Mouse (Mus musculus) kidney, embryonic 15.5 days (tissue): ENCODE data around the gene Dusp10. TPM values are rescaled to one million over a fixed set of nuclear protein-coding genes. Genes with fewer than 3 reads are reported as not detected.

Experiments used
- ATAC-seq: fragments of 200-750 bp; cut with Nextera tagmentation; replicated peaks from 2 replicates; pipeline ENCODE4 v1.8.0; 2017; ENCODE audit warnings: moderate TSS enrichment; ENCODE audit not compliant: low FRiP score
- H3K27ac ChIP-seq: fragments of 300-500 bp; sonication (generic); 2 replicates; pipeline ENCODE4 v1.5.1; 2015; ENCODE audit warnings: mild to moderate bottlenecking, inconsistent platforms
- H3K27me3 ChIP-seq: fragments of 300-500 bp; sonication (generic); 2 replicates; pipeline ENCODE4 v1.6.1; 2015; ENCODE audit warnings: inconsistent platforms
- H3K36me3 ChIP-seq: fragments of 300-500 bp; sonication (generic); 2 replicates; pipeline ENCODE4 v1.6.1; 2015; ENCODE audit warnings: inconsistent platforms
- H3K4me1 ChIP-seq: fragments of 300-500 bp; sonication (generic); 2 replicates; pipeline ENCODE4 v1.6.1; 2015; ENCODE audit warnings: inconsistent platforms
- H3K4me2 ChIP-seq: fragments of 300-500 bp; sonication (generic); 2 replicates; pipeline ENCODE4 v1.6.1; 2015; ENCODE audit warnings: moderate library complexity, mild to moderate bottlenecking, inconsistent platforms
- H3K4me3 ChIP-seq: fragments of 300-500 bp; sonication (generic); replicated peaks from 2 replicates; pipeline ENCODE4 v1.5.1; 2015; ENCODE audit warnings: mild to moderate bottlenecking, inconsistent platforms
- H3K9ac ChIP-seq: fragments of 300-500 bp; sonication (generic); 2 replicates; pipeline ENCODE4 v1.6.1; 2015; ENCODE audit warnings: mild to moderate bottlenecking, inconsistent platforms
- H3K9me3 ChIP-seq: fragments of 300-500 bp; sonication (generic); replicated peaks from 2 replicates; pipeline ENCODE4 v1.6.1; 2016; ENCODE audit warnings: inconsistent platforms
- WGBS: fragments of 180-500 bp; shearing (Covaris S2); methylation state at CpG from one replicate; pipeline ENCODE4 v1.1.7; 2015; ENCODE audit warnings: mixed read lengths; 5-methylcytosine and 5-hydroxymethylcytosine counted together
- polyA plus RNA-seq: library from polyadenylated mRNA; unstranded; fragments of >200 nt; fragmentation: Nextera tagmentation; extraction: Ambion mirVana; gene quantifications from 2 replicates; pipeline ENCODE4 v1.2.1, GENCODE M21; 2015

Dusp10 gene
- polyA plus RNA-seq, 1 experiment from 2014 or later, result 5.8 TPM

- Histone ChIP-seq H3K4me1 (peaks cover 18% of the 10 kb centered on the region), H3K36me3 (no peaks in the 10 kb centered on the region), H3K9ac (peak overlapping the region; percentile 78), H3K4me3 (peak overlapping the region; percentile 74), H3K27me3 (peaks cover 12% of the 10 kb centered on the region; the same call in 1 of the 2 replicates), H3K27ac (peak overlapping the region; percentile 96), H3K4me2 (peak overlapping the region; percentile 93), H3K9me3 (no peaks in the 10 kb centered on the region)
- peak; percentile 85 for ATAC-seq
- 0% methylated on average over 49 of the region's 63 CpGs for WGBS
Observed at GRCm38 (mm10) chr1:184033390-184034010, 20.4 kb downstream of the Dusp10 start.

- Histone ChIP-seq H3K4me2 (peak within 1 kb of the TSS; percentile 93), H3K9me3 (no peaks in the 10 kb centered on the region), H3K4me3 (peak within 1 kb of the TSS; percentile 74), H3K27me3 (peaks cover 12% of the 10 kb centered on the region; the same call in 1 of the 2 replicates), H3K9ac (peak within 1 kb of the TSS; percentile 78), H3K27ac (peak within 1 kb of the TSS; percentile 96), H3K36me3 (no peaks in the 10 kb centered on the region), H3K4me1 (peaks cover 18% of the 10 kb centered on the region)
- peak; percentile 99 for ATAC-seq
- under 1% methylated on average over 38 of the region's 38 CpGs for WGBS
Observed at GRCm38 (mm10) chr1:184034011-184034557, 21.0 kb downstream of the Dusp10 start, which contains the start of gene 1700056E22Rik. 1700056E22Rik (minus strand) TSS chr1:184034301.

- Histone ChIP-seq H3K36me3 (no peaks in the 10 kb centered on the region), H3K4me1 (peaks cover 19% of the 10 kb centered on the region), H3K9ac (peak overlapping the region; percentile 52), H3K4me3 (peak overlapping the region; percentile 74), H3K9me3 (no peaks in the 10 kb centered on the region), H3K27ac (peak overlapping the region; percentile 38; the same call in 1 of the 2 replicates), H3K27me3 (peaks cover 12% of the 10 kb centered on the region; the same call in 1 of the 2 replicates), H3K4me2 (peak overlapping the region; percentile 93)
- under 1% methylated on average over 12 of the region's 12 CpGs for WGBS
- ATAC-seq, result no peak
Observed at GRCm38 (mm10) chr1:184034741-184035181, 21.7 kb downstream of the Dusp10 start.

- ATAC-seq, result no peak
- Histone ChIP-seq H3K27me3 (peaks cover 12% of the 10 kb centered on the region; the same call in 1 of the 2 replicates), H3K36me3 (no peaks in the 10 kb centered on the region), H3K27ac (no peak overlapping the region), H3K4me1 (peaks cover 20% of the 10 kb centered on the region), H3K9me3 (no peaks in the 10 kb centered on the region), H3K4me2 (peak overlapping the region; percentile 93), H3K4me3 (peak overlapping the region; percentile 74), H3K9ac (0 out of 2 replicates have a peak overlapping the region, but pooled peaks have one; percentile 23)
- WGBS, result 6% methylated on average over 12 of the region's 12 CpGs
Observed at GRCm38 (mm10) chr1:184035346-184035903, 22.3 kb downstream of the Dusp10 start.

GRCm38 (mm10) chr1:184037802-184038201 lies 24.7 kb downstream of the Dusp10 start:
- H3K4me3 ChIP-seq, result no peak overlapping the region
- no peaks in the 10 kb centered on the region for H3K9me3 ChIP-seq
- no peak overlapping the region for H3K4me2 ChIP-seq
- H3K4me1 ChIP-seq, result peaks cover 26% of the 10 kb centered on the region
- no peak for ATAC-seq
- no peak overlapping the region for H3K27ac ChIP-seq
- no peak overlapping the region for H3K9ac ChIP-seq
- H3K36me3 ChIP-seq, result no peaks in the 10 kb centered on the region
- 85% methylated on average over 4 of the region's 4 CpGs for WGBS
- 0 out of 2 replicates have a peak, but pooled peaks cover 5% of the 10 kb centered on the region for H3K27me3 ChIP-seq

- WGBS, result 92% methylated on average over 10 of the region's 10 CpGs
Observed at GRCm38 (mm10) chr1:184039301-184039700, 26.2 kb downstream of the Dusp10 start.

GRCm38 (mm10) chr1:184040181-184040580 lies 27.1 kb downstream of the Dusp10 start:
- Histone ChIP-seq H3K4me2 (no peak overlapping the region), H3K9me3 (no peaks in the 10 kb centered on the region), H3K27me3 (0 out of 2 replicates have a peak, but pooled peaks cover 5% of the 10 kb centered on the region), H3K9ac (no peak overlapping the region), H3K4me1 (peaks cover 22% of the 10 kb centered on the region), H3K27ac (no peak overlapping the region), H3K36me3 (no peaks in the 10 kb centered on the region), H3K4me3 (no peak overlapping the region)
- 45% methylated on average over 11 of the region's 11 CpGs for WGBS
- peak; percentile 47 for ATAC-seq

More at GRCm38 (mm10) chr1:184039301-184039700, 26.2 kb downstream of the Dusp10 start:
- Histone ChIP-seq H3K4me3 (no peak overlapping the region), H3K27ac (no peak overlapping the region), H3K9ac (no peak overlapping the region), H3K9me3 (no peaks in the 10 kb centered on the region), H3K36me3 (no peaks in the 10 kb centered on the region), H3K4me2 (no peak overlapping the region), H3K4me1 (peaks cover 27% of the 10 kb centered on the region), H3K27me3 (0 out of 2 replicates have a peak, but pooled peaks cover 5% of the 10 kb centered on the region)
- no peak for ATAC-seq

GRCm38 (mm10) chr1:184040906-184041305 lies 27.8 kb downstream of the Dusp10 start:
- no peak for ATAC-seq
- H3K27me3 ChIP-seq, result 0 out of 2 replicates have a peak, but pooled peaks cover 5% of the 10 kb centered on the region
- no peak overlapping the region for H3K4me3 ChIP-seq
- H3K36me3 ChIP-seq, result no peaks in the 10 kb centered on the region
- H3K9ac ChIP-seq, result no peak overlapping the region
- no peak overlapping the region for H3K27ac ChIP-seq
- 85% methylated on average over 1 of the region's 1 CpGs for WGBS
- no peak overlapping the region for H3K4me2 ChIP-seq
- H3K9me3 ChIP-seq, result no peaks in the 10 kb centered on the region
- H3K4me1 ChIP-seq, result peaks cover 17% of the 10 kb centered on the region

GRCm38 (mm10) chr1:184041778-184042573 lies 28.9 kb downstream of the Dusp10 start:
- WGBS, result 58% methylated on average over 9 of the region's 9 CpGs
- Histone ChIP-seq H3K27ac (no peak overlapping the region), H3K27me3 (no peaks in the 10 kb centered on the region), H3K4me3 (no peak overlapping the region), H3K9ac (no peak overlapping the region), H3K4me1 (peaks cover 21% of the 10 kb centered on the region), H3K9me3 (no peaks in the 10 kb centered on the region), H3K36me3 (no peaks in the 10 kb centered on the region), H3K4me2 (no peak overlapping the region)
- no peak for ATAC-seq

- H3K9ac ChIP-seq, result no peak overlapping the region
- H3K27ac ChIP-seq, result no peak overlapping the region
- H3K4me3 ChIP-seq, result no peak overlapping the region
- peaks cover 21% of the 10 kb centered on the region for H3K4me1 ChIP-seq
- 88% methylated on average over 9 of the region's 9 CpGs for WGBS
- ATAC-seq, result no peak
- H3K27me3 ChIP-seq, result no peaks in the 10 kb centered on the region
- no peak overlapping the region for H3K4me2 ChIP-seq
- H3K36me3 ChIP-seq, result no peaks in the 10 kb centered on the region
- H3K9me3 ChIP-seq, result no peaks in the 10 kb centered on the region
Observed at GRCm38 (mm10) chr1:184042745-184043144, 29.6 kb downstream of the Dusp10 start.

GRCm38 (mm10) chr1:184043391-184043790 lies 30.3 kb downstream of the Dusp10 start:
- no peak for ATAC-seq
- H3K27ac ChIP-seq, result no peak overlapping the region
- H3K4me3 ChIP-seq, result no peak overlapping the region
- H3K4me1 ChIP-seq, result peaks cover 21% of the 10 kb centered on the region
- no peak overlapping the region for H3K9ac ChIP-seq
- no peak overlapping the region for H3K4me2 ChIP-seq
- no peaks in the 10 kb centered on the region for H3K36me3 ChIP-seq
- no peaks in the 10 kb centered on the region for H3K27me3 ChIP-seq
- WGBS, result 73% methylated on average over 6 of the region's 6 CpGs
- no peaks in the 10 kb centered on the region for H3K9me3 ChIP-seq
